Mouse (Mus musculus) frontal cortex, adult (tissue): ENCODE measurements around the gene Olfr689.
"Not testable (repeated sequence)": the region's sequence is repeated elsewhere in the genome, so short reads cannot be mapped to it uniquely, and the experiment has no call there.

Experiments used
- ATAC-seq: cut with Nextera tagmentation; 2 replicates; pipeline ENCODE4 v1.9.2; 2017; ENCODE audit warnings: mild to moderate bottlenecking, moderate library complexity, mixed read lengths; ENCODE audit not compliant: low TSS enrichment

The Olfr689 gene

GRCm38 (mm10) chr7:105310865-105311264 lies at the start of gene Olfr689:
Gene Olfr689, plus strand, starts transcription at chr7:105311165.
- ATAC-seq, result no peak

- no peak for ATAC-seq
Observed at GRCm38 (mm10) chr7:105272426-105272825, 38.5 kb upstream of the Olfr689 start.

GRCm38 (mm10) chr7:105287795-105288194 lies 23.2 kb upstream of the Olfr689 start, which contains the start of gene Olfr688:
Gene Olfr688, plus strand, starts transcription at chr7:105288095.
- ATAC-seq, result no peak

- no peak for ATAC-seq
Observed at GRCm38 (mm10) chr7:105290051-105290450, 20.9 kb upstream of the Olfr689 start.

- ATAC-seq, result no peak
Observed at GRCm38 (mm10) chr7:105325302-105325701, 14.3 kb downstream of the Olfr689 start.

- ATAC-seq, result no peak
Observed at GRCm38 (mm10) chr7:105334004-105334403, 23.0 kb downstream of the Olfr689 start, which contains the start of gene Olfr690. Gene Olfr690, minus strand, starts transcription at chr7:105334104.

- no peak for ATAC-seq
Observed at GRCm38 (mm10) chr7:105342170-105342569, 31.2 kb downstream of the Olfr689 start, which contains the start of gene Olfr691. Gene Olfr691, minus strand, starts transcription at chr7:105342270.

GRCm38 (mm10) chr7:105342752-105343151 lies 31.8 kb downstream of the Olfr689 start:
- no peak for ATAC-seq

- not testable (repeated sequence) for ATAC-seq
Observed at GRCm38 (mm10) chr7:105356064-105356463, 45.1 kb downstream of the Olfr689 start.

GRCm38 (mm10) chr7:105356487-105356886 lies 45.5 kb downstream of the Olfr689 start:
- ATAC-seq, result not testable (repeated sequence)

- peak; percentile 62; the same call in 1 of the 2 replicates for ATAC-seq
Observed at GRCm38 (mm10) chr7:105361713-105362112, 50.7 kb downstream of the Olfr689 start.

- ATAC-seq, result no peak
Observed at GRCm38 (mm10) chr7:105367268-105367667, 56.3 kb downstream of the Olfr689 start.

- ATAC-seq, result no peak
Observed at GRCm38 (mm10) chr7:105367930-105368329, 57.0 kb downstream of the Olfr689 start, which contains the start of gene Olfr692. Gene Olfr692, plus strand, starts transcription at chr7:105368230.

GRCm38 (mm10) chr7:105368521-105368920 lies 57.6 kb downstream of the Olfr689 start:
- ATAC-seq, result no peak
